Mouse (Mus musculus): ENCODE data around the gene Btbd9.

- TF ChIP-seq POLR2A (IDR thresholded peaks at IDR 0.05; ENCODE audit: insufficient read length, low read depth) = no peak
- TF ChIP-seq SRF (IDR thresholded peaks at IDR 0.05; ENCODE audit: control insufficient read depth, insufficient read length, low read depth) = no peak
These were observed 42.9 kb upstream of the Btbd9 start for GRCm38 (mm10) chr17:30619153-30619552.
